Mouse (Mus musculus): ENCODE measurements around the gene Zscan29. TPM values are rescaled to one million over a fixed set of nuclear protein-coding genes. Genes with fewer than 3 reads are reported as not detected.

Zscan29 gene
- 25.3 to 41.6 TPM (median 34.1 TPM) in 3 replicates for total RNA-seq (2017)

DNA sequence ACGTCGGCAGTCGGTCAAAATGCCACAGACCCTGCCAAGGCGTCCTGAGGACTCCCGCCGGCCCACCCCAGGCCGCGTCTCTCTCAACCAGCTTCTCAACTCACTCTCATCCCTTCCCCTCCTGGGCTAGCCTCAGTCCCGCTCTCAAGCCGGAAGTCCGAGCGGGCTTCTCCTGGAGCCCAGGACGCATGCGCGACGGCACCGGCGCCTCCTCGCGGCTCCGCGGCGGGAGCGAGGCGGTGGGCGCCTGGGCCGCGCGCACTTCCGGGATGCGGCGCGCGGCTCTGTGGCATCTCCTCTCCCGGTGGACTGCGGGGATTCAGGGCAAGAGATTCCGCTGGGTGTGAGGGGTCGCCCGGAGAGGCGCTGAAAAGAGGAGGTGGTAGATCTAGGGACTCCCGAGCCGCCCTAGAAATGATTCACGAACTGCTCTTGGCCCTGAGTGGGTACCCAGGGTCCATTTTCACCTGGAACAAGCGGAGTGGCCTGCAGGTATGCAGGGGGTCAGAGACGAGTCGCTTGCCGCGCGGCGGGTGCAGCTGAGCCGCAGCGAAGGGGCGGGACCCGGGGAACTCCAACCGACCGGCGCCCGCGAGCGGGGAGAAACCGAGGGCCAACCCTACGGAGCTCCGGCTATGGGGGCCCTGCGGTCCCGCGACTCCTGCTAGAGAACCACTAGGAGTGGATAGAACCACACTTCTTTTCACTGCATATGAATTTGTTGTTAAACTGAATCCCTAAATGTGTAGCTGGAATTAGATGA is at the start of gene Zscan29:
TSS of gene Zscan29 (minus strand) at position 146 of the 763 bp plus-strand sequence.
- ATAC-seq (replicated peaks; ENCODE audit: insufficient number of reproducible peaks, low FRiP score, low TSS enrichment, poor library complexity, severe bottlenecking) = peak; percentile 84

DNA sequence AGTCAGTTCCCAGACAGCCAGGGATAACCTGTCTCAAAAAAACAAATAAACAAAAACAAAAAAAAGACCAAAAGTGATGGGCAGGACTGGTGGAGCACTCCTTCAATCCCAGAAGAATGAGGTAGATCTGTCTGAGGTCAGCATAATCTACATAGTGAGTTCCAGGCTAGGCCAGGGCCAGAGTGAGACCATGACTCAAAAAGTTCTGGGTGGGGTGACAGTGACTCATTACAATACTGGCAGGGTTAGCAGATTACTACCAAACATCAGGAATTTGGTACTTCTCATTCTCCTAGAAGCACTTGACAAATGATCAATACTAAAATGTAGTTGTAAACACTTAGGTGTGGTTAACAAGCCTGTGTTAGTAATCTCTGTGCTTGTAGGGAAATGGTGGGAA is 49.1 kb upstream of the Zscan29 start:
- no peak for ATAC-seq (replicated peaks; ENCODE audit: insufficient number of reproducible peaks, low FRiP score, low TSS enrichment, poor library complexity, severe bottlenecking)

DNA sequence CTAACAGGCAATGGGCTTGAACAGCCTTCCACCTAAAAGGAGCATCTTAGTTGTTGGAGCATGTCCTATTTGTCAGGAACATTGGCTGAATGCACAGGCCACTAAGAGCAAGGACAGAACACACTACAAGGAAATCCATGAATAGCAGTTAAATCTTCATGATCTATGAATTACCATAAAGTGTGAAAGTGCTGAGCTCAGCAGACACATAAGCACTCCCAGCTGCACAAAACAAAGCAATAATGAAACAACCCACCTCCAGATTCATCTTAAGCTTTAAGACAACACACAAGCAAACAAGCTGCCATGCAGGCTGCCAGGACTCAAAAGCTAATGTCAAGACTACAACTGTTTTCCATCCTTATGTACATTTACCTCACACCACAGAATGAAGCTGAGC is 48.3 kb upstream of the Zscan29 start:
- no peak for ATAC-seq (replicated peaks; ENCODE audit: insufficient number of reproducible peaks, low FRiP score, low TSS enrichment, poor library complexity, severe bottlenecking)

DNA sequence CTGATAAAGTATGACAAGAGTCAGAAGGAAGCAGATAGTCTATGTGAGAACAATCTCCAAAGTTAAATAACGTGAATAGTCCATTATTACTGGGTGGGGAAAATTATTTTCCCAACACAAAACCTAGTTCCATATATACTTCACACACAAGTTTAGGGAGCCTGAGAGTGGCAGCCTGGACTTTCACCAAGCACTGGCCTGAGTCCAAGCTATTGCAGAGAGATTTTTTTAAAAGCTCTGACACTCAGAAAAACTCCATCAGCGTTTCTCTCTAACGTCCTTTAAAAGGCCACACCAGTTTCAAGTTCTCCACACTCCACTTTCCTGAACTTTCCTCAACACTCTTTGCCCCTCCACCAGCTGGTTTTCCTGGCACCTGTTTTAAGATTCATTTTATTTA is 43.6 kb upstream of the Zscan29 start:
- ATAC-seq (replicated peaks; ENCODE audit: insufficient number of reproducible peaks, low FRiP score, low TSS enrichment, poor library complexity, severe bottlenecking) = no peak

- ATAC-seq (replicated peaks; ENCODE audit: insufficient number of reproducible peaks, low FRiP score, low TSS enrichment, poor library complexity, severe bottlenecking) = no peak
Measured at GRCm38 (mm10) chr2:121206541-121206940, 35.6 kb upstream of the Zscan29 start.

- ATAC-seq (replicated peaks; ENCODE audit: insufficient number of reproducible peaks, low FRiP score, low TSS enrichment, poor library complexity, severe bottlenecking) = no peak
Measured at GRCm38 (mm10) chr2:121204276-121204675, 33.4 kb upstream of the Zscan29 start.

GRCm38 (mm10) chr2:121195466-121195865 is 24.5 kb upstream of the Zscan29 start:
- no peak for ATAC-seq (replicated peaks; ENCODE audit: insufficient number of reproducible peaks, low FRiP score, low TSS enrichment, poor library complexity, severe bottlenecking)

- no peak for ATAC-seq (replicated peaks; ENCODE audit: insufficient number of reproducible peaks, low FRiP score, low TSS enrichment, poor library complexity, severe bottlenecking)
Measured at GRCm38 (mm10) chr2:121188530-121188929, 17.6 kb upstream of the Zscan29 start.

GRCm38 (mm10) chr2:121184142-121184541 is 13.2 kb upstream of the Zscan29 start:
- ATAC-seq (replicated peaks; ENCODE audit: insufficient number of reproducible peaks, low FRiP score, low TSS enrichment, poor library complexity, severe bottlenecking) = no peak

DNA sequence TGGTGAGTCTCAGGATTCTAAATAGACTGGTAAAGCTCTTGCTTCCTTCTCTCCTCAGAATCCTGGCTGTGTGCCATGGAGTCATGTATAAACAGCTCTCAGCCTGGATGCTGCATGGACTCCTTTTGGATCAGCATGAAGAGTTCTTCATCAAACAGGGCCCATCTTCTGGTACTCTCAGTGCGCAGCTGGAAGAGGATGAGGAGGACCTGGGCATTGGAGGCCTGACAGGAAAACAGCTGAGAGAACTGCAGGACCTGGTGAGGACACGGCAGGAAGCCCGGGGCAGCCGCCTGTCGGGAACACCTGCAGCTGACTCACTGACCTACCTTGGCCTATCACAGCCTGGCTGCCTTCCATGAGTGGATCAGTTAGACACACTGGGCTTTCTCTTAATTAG is 12.5 kb upstream of the Zscan29 start:
- ATAC-seq (replicated peaks; ENCODE audit: insufficient number of reproducible peaks, low FRiP score, low TSS enrichment, poor library complexity, severe bottlenecking) = no peak

DNA sequence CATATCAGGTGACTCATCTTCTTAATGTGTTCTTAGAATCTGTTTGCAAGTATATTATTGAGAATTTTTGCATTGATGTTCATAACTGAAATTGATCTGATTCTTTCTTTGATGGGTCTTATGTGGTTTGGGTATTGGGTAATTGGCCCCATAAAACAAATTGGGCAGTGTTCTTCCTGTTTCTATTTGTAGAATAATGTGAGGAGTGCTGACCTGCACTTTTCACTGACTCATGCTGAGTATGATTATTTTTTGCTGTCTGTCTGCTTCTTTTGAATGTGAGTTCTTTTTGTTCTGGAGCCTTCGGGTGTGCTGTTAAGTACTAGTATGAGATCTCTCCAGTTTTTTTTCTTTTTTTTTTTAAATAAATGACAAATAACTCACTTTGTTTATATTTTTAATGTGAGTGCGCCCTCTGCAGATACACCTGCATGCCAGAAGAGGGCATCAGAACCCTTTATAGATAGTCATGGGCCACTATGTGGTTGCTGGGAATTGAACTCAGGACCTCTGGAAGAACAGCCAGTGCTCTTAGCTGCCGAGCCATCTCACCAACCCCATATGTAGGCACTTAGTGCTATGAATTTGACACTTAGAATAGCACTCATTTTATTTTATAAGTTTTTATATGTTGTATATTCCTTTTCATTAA is 8.0 kb upstream of the Zscan29 start:
- ATAC-seq (replicated peaks; ENCODE audit: insufficient number of reproducible peaks, low FRiP score, low TSS enrichment, poor library complexity, severe bottlenecking) = no peak

DNA sequence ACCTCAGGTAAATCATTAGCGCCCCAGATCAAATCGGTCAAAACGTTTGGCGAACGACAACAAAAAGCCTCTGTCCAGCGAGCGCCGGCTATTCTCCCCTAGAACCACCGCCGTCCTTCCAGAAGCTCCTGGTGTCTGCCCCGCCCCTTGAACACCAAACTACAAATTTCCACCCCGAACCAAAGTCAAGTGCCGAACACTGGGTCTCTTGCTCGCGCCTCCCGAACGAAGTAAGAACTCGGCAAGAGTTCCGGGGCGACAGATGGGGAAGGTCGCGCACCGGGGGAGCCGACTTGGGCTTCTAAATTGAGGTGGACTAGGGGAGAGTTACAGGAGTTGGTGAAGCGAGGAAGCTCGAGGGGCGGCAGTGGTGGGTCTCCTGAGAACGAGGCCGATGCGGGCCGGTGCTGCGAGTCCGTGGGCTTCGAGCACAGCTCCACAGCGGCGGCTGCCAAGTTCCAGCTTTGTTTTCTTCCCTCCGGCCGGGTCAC is 399 bp downstream of the Zscan29 start, which contains the start of gene Tubgcp4:
TSS of gene Tubgcp4 (plus strand) at position 174 of the 491 bp plus-strand sequence.
- peak; percentile 8; the same call in 1 of the 2 replicates for ATAC-seq (replicated peaks; ENCODE audit: insufficient number of reproducible peaks, low FRiP score, low TSS enrichment, poor library complexity, severe bottlenecking)

GRCm38 (mm10) chr2:121169902-121170301 is 1.0 kb downstream of the Zscan29 start:
- ATAC-seq (replicated peaks; ENCODE audit: insufficient number of reproducible peaks, low FRiP score, low TSS enrichment, poor library complexity, severe bottlenecking) = peak; percentile 48; the same call in 1 of the 2 replicates

DNA sequence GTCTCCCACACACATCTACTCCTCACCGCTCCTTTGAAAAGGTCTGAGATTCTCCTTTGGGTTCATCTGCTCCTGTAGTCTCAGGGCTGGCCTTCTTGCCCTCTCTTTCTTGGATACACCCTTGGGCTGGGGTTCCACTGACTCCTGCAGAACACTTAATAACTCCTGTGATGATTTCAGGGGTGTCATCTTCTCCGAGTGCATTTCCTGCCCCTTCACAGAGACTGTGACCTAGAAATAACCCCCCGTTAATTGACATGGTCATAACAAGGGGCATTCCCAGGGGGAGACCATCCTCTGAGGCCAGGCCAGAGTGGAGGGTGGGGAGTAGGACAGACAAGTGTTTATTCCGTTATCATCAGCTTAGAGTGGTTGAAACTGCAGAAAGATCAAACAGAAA is 1.8 kb downstream of the Zscan29 start:
- ATAC-seq (replicated peaks; ENCODE audit: insufficient number of reproducible peaks, low FRiP score, low TSS enrichment, poor library complexity, severe bottlenecking) = no peak

DNA sequence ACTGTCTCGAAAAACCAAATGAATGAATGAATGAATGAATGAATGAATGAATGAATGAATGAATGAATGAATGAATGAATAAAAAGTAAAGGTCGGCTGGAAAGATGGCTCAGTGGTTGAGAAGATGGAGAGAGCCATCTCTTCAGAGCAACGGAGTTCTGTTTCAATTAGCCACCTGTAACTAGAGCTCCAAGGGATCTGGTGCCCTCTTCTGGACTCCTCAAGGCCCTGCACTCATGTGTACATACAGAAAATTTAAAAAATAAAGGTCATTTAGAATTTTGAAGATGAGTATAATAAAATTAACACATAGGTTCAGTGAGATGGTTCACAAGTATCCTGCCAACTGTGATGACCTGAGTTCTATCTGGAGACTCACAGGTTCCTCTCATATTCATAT is 17.8 kb downstream of the Zscan29 start:
- ATAC-seq (replicated peaks; ENCODE audit: insufficient number of reproducible peaks, low FRiP score, low TSS enrichment, poor library complexity, severe bottlenecking) = no peak

GRCm38 (mm10) chr2:121149679-121150078 is 21.2 kb downstream of the Zscan29 start:
- no peak for ATAC-seq (replicated peaks; ENCODE audit: insufficient number of reproducible peaks, low FRiP score, low TSS enrichment, poor library complexity, severe bottlenecking)

- ATAC-seq (replicated peaks; ENCODE audit: insufficient number of reproducible peaks, low FRiP score, low TSS enrichment, poor library complexity, severe bottlenecking) = no peak
Measured at GRCm38 (mm10) chr2:121142415-121142814, 28.5 kb downstream of the Zscan29 start.

GRCm38 (mm10) chr2:121141216-121142035 is 29.5 kb downstream of the Zscan29 start:
- no peak for ATAC-seq (replicated peaks; ENCODE audit: insufficient number of reproducible peaks, low FRiP score, low TSS enrichment, poor library complexity, severe bottlenecking)

Measured in monocyte, adult 5-6 weeks (primary cell).